Mouse (Mus musculus) ovary, postnatal 36 days (tissue): ENCODE data around the gene Dcbld2.

Experiments
- DNase-seq: peaks from one replicate; pipeline ENCODE4 v3.0.0; 2022; ENCODE audit warnings: low spot score, mixed read lengths

The Dcbld2 gene

GRCm38 (mm10) chr16:58487861-58488260 is 79.6 kb downstream of the Dcbld2 start:
- DNase-seq, result no peak

- DNase-seq, result no peak
Observed at GRCm38 (mm10) chr16:58496791-58497190, 88.5 kb downstream of the Dcbld2 start.

- no peak for DNase-seq
Observed at GRCm38 (mm10) chr16:58497886-58498713, 89.9 kb downstream of the Dcbld2 start.

- no peak for DNase-seq
Observed at GRCm38 (mm10) chr16:58499172-58499584, 90.9 kb downstream of the Dcbld2 start.

GRCm38 (mm10) chr16:58499650-58500049 is 91.4 kb downstream of the Dcbld2 start:
- DNase-seq, result no peak

- no peak for DNase-seq
Observed at GRCm38 (mm10) chr16:58501760-58502301, 93.6 kb downstream of the Dcbld2 start.

GRCm38 (mm10) chr16:58502566-58502965 is 94.3 kb downstream of the Dcbld2 start:
- DNase-seq, result no peak

- DNase-seq, result no peak
Observed at GRCm38 (mm10) chr16:58504945-58505344, 96.7 kb downstream of the Dcbld2 start.

GRCm38 (mm10) chr16:58512181-58512761 is 104.0 kb downstream of the Dcbld2 start:
- no peak for DNase-seq

GRCm38 (mm10) chr16:58512887-58513286 is 104.6 kb downstream of the Dcbld2 start:
- DNase-seq, result no peak

- no peak for DNase-seq
Observed at GRCm38 (mm10) chr16:58513755-58514154, 105.5 kb downstream of the Dcbld2 start.

GRCm38 (mm10) chr16:58514565-58514964 is 106.3 kb downstream of the Dcbld2 start:
- peak; percentile 35 for DNase-seq

GRCm38 (mm10) chr16:58516161-58516560 is 107.9 kb downstream of the Dcbld2 start:
- DNase-seq, result no peak

GRCm38 (mm10) chr16:58516960-58517798 is 108.9 kb downstream of the Dcbld2 start:
- no peak for DNase-seq
